Mouse (Mus musculus) left cerebral cortex, postnatal 10 days (tissue): Measurements from ENCODE around the gene Sh3tc1. TPM values are rescaled to one million over a fixed set of nuclear protein-coding genes. Genes with fewer than 3 reads are reported as not detected.

Source experiments
- DNase-seq, 2 experiments: peaks; one replicate each; pipeline ENCODE4 v3.0.0; 2021 to 2022; ENCODE audit warnings: low spot score in 2 of 2, mixed read lengths in 1 of 2; ENCODE audit errors: extremely low spot score in 1 of 2
- intact Hi-C: fragments of 180-260 bp; cut with DNase I; formaldehyde crosslinking; loops from one replicate; pipeline ENCODE4 v1.15.1; 2025
- total RNA-seq, 2 experiments: library from RNA; stranded (reverse); gene quantifications; 2 replicates each; pipeline ENCODE4 v1.2.3; 2021

Gene Sh3tc1
- total RNA-seq, 2 experiments from 2014 or later, result 2.8 to 4.1 TPM

DNA sequence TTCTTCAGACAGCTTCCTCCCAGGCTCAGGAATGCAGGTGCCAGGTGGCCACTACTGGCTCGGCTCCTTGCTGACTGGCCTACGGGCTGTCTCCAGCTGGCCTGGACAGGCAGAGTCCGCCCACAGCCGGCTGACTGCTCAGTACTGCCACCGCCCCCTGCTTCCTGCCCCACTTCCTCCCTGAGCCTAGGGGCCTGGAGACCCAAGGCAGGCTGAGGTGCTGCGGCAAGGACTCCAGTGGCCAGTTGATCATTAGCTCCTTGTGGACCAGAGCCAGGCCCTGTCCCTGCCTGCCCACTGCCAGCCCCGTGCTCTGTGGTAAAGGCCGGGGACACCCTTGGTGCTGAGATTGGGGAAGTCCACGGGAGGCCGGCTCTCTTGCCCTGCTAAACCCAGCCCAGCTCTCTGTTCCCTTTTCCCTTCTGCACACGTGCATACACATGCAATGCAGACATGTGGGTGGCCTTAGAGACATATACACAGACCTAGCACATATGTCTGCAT, 10.8 kb downstream of the Sh3tc1 start:
- peak; percentile 43 to 89 for DNase-seq
- intact Hi-C loops, result no loop called here

GRCm38 (mm10) chr5:35728344-35728956, 11.3 kb downstream of the Sh3tc1 start:
- intact Hi-C loops, result no loop called here

DNA sequence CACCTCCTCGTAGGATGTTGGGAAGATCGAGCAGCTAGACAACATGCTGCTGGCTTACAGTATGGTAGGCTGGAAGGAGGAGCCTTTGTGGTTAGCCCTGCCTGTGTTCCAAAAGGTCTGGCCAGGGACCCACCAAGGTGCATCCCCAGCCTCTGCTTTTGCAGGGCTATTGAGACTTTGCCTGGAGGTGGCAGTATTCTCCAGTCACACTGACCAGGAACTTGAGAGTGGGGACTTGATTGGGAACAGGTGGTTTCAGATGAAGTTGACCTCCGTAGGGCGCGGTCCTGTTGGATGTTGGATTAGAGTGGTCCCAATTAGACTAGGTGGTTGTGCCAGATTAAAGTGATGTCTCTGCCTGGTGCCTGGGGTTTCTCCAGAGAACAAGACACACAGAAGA, 12.3 kb downstream of the Sh3tc1 start:
- intact Hi-C loops, result no loop called here
- DNase-seq, result no peak

More at GRCm38 (mm10) chr5:35728344-35728956, 11.3 kb downstream of the Sh3tc1 start:
- DNase-seq, result no peak

DNA sequence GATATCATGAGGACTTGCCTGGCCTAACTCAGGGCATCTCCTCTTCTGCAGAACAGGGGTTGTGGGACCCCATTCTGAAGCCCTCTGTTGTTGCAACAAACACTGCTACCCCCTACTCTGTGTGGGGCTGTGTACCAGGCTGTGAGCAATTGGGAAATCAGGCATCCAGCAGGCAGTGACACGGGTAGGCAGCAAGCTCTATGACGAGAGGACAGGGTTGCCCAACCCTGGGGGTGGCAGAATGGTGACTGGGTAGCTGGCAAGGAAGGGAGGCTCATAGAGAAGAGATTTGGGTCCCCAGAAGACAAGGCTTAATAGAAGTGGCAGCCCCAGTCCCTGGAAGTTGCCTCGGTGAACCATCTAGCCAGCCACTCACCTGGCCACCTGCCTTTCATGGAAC, 13.9 kb downstream of the Sh3tc1 start:
- intact Hi-C loops, result no loop called here
- DNase-seq, result no peak

DNA sequence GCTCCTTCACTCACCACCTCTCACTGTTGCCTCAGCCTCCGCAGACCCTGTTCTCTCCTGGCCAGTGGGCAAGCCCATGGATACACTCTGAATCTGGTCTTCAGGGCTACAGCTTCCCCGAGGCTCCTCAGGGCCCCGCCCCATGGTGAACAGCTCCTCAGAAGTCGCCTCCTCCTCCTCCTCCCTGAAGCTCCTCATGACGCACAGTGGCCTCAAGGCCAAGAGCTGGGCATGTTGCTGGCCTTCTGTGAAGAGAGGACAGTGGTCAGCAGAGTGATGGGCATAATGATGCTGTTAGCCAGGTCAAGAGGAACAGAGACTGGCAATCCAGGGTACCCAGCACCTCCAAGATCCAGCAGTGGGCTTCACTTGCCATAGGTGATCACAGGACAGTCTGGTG, 15.9 kb downstream of the Sh3tc1 start:
- intact Hi-C loops, result no loop called here
- no peak for DNase-seq

GRCm38 (mm10) chr5:35722654-35723053, 17.1 kb downstream of the Sh3tc1 start:
- intact Hi-C loops, result no loop called here

DNA sequence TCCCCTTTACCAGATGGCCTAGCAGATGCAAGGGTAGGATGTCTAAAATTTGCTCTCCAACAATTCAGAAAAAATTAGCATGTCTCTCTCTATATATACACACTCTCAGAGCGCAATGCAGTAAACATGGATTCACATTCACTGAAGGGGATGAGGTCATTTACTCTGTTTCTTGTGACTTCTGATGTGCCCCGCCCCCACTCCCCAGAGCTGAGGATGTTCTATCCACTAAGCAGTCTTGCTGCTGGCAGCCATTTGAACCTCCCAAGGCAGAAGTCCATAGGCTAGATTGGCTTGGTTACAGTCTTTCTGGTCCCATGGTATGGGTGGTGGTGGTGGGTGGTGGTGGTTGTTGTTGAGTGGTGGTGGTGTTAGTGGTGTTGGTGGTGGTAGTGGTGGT, 17.9 kb downstream of the Sh3tc1 start:
- no peak for DNase-seq
- intact Hi-C loops, result no loop called here

More at GRCm38 (mm10) chr5:35722654-35723053, 17.1 kb downstream of the Sh3tc1 start:
- DNase-seq, result no peak

DNA sequence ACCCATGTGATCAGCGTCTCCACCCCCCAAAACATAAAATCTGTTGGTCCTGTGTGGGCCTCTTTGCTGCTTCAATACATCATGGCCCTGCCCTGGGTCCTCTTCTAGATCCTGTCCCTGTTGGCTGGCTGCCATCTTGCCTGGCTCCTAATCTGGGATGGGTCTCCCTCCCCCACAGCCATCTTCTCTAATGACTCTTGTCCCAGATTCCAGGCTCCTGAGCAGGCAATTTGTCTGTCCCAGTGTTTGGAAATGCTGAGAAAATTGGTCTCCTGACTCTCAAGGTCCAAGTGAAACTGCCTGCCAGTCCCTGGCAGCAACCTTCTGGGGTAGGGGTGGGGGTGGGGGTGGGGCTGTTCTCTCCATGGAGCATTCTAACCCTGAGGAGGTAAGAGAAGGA, 19.9 kb downstream of the Sh3tc1 start:
- DNase-seq, result peak in 1 of 2 experiments; percentile 57
- intact Hi-C loops, result no loop called here

GRCm38 (mm10) chr5:35719343-35719742, 20.4 kb downstream of the Sh3tc1 start:
- intact Hi-C loops, result no loop called here
- DNase-seq, result no peak

DNA sequence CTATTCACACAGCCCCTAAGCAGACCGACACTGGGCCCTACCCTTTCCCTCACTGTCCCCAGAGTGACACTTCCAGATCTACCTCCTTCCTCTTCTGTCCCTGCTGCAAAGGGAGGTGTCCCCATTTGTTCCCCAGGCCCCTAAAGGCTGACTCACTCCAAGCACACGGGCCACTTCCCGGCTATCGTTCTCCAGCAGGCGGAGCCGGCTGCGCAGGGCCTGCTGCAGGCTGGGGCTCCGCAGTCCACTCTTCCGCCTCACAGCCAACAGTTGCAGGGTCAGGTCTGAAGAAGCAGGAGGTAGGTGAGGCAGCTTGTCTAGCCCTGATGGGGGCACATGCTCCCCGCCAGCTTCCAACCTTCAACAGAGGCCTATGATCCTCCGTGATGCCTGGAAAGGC, 21.0 kb downstream of the Sh3tc1 start:
- intact Hi-C loops, result no loop called here
- no peak for DNase-seq

DNA sequence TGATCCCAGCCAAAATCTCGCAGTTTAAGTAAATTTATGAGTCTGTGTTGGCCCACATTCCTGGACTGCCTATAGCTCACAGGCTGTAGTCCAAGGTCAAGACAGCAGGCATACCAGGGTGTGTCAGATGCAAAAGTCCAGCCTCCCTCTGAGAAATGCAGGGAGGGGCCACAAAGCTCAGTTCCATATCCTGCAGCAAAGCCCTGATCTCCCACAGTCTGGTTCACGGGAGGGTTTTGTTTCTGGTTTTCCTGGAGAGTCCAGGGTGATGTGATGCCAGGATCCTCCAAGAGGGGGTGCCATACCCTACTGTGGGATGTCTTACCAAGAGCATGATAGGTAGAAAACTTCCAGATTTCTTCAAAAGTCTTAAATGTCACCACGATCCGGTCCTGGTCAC, 21.8 kb downstream of the Sh3tc1 start:
- intact Hi-C loops, result no loop called here
- peak in 1 of 2 experiments; percentile 69 for DNase-seq

DNA sequence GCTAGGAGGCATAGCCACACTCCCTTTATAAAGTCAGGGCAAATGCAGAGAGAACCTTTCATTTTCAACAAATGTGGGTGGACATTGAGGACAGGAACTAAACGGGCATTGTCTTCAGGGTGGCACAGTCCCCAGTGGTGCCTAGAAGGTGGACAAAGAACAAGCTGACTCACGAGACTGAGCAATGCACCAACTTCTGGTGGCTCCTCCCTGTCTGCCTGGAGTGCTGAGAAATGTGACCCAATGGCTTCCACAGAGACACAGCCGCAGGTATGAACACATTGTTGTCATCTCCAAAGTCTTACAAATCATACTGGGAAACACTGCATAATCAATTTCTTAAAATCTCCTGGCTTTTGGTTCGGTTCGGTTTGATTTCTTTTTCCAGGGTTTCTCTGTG, 22.3 kb downstream of the Sh3tc1 start:
- DNase-seq, result no peak
- intact Hi-C loops, result no loop called here

- intact Hi-C loops, result loop anchor here (2.0 to 5.0 kb wide), 2 partner anchors 119 to 192 kb away; no protein-coding TSS in a partner anchor
- peak; percentile 63 to 80 for DNase-seq
These were observed 26.0 kb downstream of the Sh3tc1 start for GRCm38 (mm10) chr5:35713649-35714354.

GRCm38 (mm10) chr5:35712517-35712916, 27.3 kb downstream of the Sh3tc1 start:
- intact Hi-C loops, result loop anchor here (5.0 kb wide), 1 partner anchor 190 kb away; no protein-coding TSS in a partner anchor

DNA sequence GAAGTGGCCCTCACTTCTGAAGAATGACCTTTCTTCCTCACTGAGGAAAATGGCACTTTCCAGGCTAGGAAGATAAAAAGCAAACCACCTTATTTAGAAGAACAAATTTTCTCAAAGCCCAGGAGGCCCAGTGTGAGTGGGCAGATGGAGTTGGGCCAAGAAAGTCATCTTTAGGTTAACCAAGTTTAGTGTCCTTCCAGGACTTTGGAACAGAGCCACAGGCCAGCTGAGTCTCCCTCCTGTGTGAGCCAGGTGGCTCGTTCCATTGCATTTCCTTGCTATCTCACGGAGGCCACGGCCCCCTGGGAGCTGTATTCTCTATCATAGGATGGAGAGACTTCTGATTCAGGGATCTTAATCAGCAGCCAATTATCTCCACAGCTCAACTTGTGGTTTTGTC, 28.9 kb downstream of the Sh3tc1 start:
- DNase-seq, result no peak
- intact Hi-C loops, result loop anchor here (5.0 kb wide), 1 partner anchor 189 kb away; no protein-coding TSS in a partner anchor

More at GRCm38 (mm10) chr5:35712517-35712916, 27.3 kb downstream of the Sh3tc1 start:
- DNase-seq, result no peak

DNA sequence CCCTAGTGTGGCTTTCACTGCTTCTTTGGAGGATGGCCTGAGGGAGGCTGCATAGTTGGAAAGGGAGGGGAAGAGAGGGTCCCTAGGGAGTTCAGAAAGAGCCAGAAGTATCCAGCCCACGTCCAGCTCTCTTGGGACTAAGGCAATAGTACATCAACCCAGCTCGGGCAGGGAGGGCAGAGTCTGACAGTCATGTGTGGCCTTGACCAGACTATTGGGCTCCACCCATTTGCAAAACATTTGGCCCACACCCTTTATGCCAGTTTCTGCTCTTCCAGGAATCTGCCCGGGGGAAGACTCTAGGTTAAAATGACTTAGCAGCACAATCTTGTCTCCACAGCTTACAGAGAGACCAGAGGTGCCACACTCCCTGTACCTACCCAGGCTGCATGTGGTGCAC, 29.3 kb downstream of the Sh3tc1 start:
- intact Hi-C loops, result loop anchor here (5.0 kb wide), 1 partner anchor 188 kb away; no protein-coding TSS in a partner anchor
- no peak for DNase-seq

- intact Hi-C loops, result no loop called here
- DNase-seq, result no peak
These were observed 34.4 kb downstream of the Sh3tc1 start for GRCm38 (mm10) chr5:35705411-35705810.

DNA sequence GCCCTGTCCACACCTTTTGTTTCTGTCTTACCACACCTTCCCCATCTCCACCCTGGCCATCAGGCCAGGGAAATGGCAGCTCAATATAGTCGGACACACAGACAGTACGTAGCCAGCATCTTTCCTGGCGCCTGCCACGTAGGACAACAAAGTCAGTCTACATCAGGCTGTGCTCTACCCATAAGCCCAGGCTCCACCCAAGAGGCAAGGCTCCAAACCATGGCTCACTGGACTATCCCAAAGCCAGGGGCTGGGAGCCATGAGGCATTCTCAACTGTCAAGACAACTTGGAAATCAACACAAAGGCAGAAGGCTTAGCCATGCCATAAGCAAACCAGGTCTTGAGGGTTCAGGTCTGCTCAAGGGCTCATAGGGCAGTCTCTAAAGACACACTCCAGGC, 36.0 kb downstream of the Sh3tc1 start:
- DNase-seq, result no peak
- intact Hi-C loops, result no loop called here

GRCm38 (mm10) chr5:35703183-35703582, 36.6 kb downstream of the Sh3tc1 start:
- DNase-seq, result no peak
- intact Hi-C loops, result no loop called here

DNA sequence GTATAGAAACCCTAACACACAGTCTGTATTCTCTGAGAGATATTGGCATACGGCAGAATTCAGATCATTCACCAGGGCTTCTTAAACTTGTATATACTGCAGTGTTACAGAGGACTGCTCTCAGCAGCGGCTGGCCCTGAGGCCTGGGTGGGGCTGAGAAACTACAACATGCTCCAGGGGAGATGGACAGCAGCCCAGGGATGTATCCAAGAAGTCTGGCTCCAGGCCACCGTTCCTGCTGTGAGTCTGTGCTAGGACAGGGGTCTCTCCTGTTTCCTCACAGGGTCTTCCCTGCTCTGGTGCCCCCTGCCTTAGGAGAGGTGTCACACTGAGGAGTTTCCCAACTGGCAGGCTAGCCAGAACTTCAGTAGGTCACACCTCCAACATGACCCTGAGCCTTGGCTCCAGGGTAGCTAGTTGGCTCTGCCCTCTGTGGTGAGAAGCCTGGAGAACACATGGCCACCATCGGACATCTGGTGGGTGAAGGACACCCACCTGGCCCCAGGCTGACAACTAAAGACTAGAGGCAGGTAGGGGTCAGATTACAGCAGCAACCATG, 37.1 kb downstream of the Sh3tc1 start:
- peak in 1 of 2 experiments; percentile 45 for DNase-seq
- intact Hi-C loops, result no loop called here
